Mouse (Mus musculus): ENCODE data around the gene Reps1. TPM values are rescaled to one million over a fixed set of nuclear protein-coding genes. Genes with fewer than 3 reads are reported as not detected.

Gene Reps1
- polyA plus RNA-seq, 1 experiment, result 1.1 TPM

GRCm38 (mm10) chr10:18147224-18147623, 91.6 kb downstream of the Reps1 start:
- H3K36me3 ChIP-seq (ENCODE audit: control insufficient read depth), result no peaks in the 10 kb centered on the region
- H3K9me3 ChIP-seq (ENCODE audit: control insufficient read depth, low read length), result no peaks in the 10 kb centered on the region
- H3K27me3 ChIP-seq (ENCODE audit: control insufficient read depth), result no peaks in the 10 kb centered on the region
- no peak overlapping the region for H3K4me3 ChIP-seq (replicated peaks)
- TF ChIP-seq TAL1 (IDR thresholded peaks at IDR 0.05; ENCODE audit: low read length), result no peak
- TF ChIP-seq GATA1 (IDR thresholded peaks at IDR 0.05; ENCODE audit: low read length), result no peak
- H3K4me1 ChIP-seq (ENCODE audit: control insufficient read depth), result no peaks in the 10 kb centered on the region

- no peak overlapping the region for H3K4me3 ChIP-seq (replicated peaks)
- no peaks in the 10 kb centered on the region for H3K27me3 ChIP-seq (ENCODE audit: control insufficient read depth)
- no peak for TF ChIP-seq GATA1 (IDR thresholded peaks at IDR 0.05; ENCODE audit: low read length)
- no peak for TF ChIP-seq TAL1 (IDR thresholded peaks at IDR 0.05; ENCODE audit: low read length)
These were observed 106.8 kb downstream of the Reps1 start for GRCm38 (mm10) chr10:18162435-18162971.

More at GRCm38 (mm10) chr10:18162435-18162971, 106.8 kb downstream of the Reps1 start:
- Histone ChIP-seq H3K4me1 (ENCODE audit: control insufficient read depth) (no peaks in the 10 kb centered on the region), H3K9me3 (ENCODE audit: control insufficient read depth, low read length) (no peaks in the 10 kb centered on the region), H3K36me3 (ENCODE audit: control insufficient read depth) (no peaks in the 10 kb centered on the region)

Other genes starting within 250 kb of the Reps1 start
- 0.58 and 0.67 TPM in 2 replicates for gene Heca, start 107.8 kb upstream of the Reps1 start, polyA plus RNA-seq (2012)
- gene Abracl, start 32.6 kb upstream of the Reps1 start, polyA plus RNA-seq (2012), result 1.2 and 1.9 TPM in 2 replicates
- not detected in 2 replicates for gene Ect2l, start 155.0 kb downstream of the Reps1 start, polyA plus RNA-seq (2012)
- gene Ccdc28a, start 179.1 kb downstream of the Reps1 start, polyA plus RNA-seq (2012), result 0.30 and 0.39 TPM in 2 replicates